Mouse (Mus musculus): ENCODE measurements at regions not wholly inside any gene's neighbourhood (a gene's known extent, or its start where the extent isn't known, plus 50 kb on each side); places are given as distances from the start of the nearest gene placed in this dataset.

- TF ChIP-seq CTCF (IDR thresholded peaks at IDR 0.05; ENCODE audit: low read depth) (no peak), EP300 (IDR thresholded peaks at IDR 0.05; ENCODE audit: low read depth) (no peak)
These were observed 252.0 kb downstream of the Rplp1 start for GRCm38 (mm10) chr9:61662055-61663028.
